Mouse (Mus musculus): ENCODE measurements around the gene Wdr90.
A peak's percentile ranks its signal among the peaks of the same experiment; 100 is the strongest.
"Not testable (repeated sequence)": the region's sequence is repeated elsewhere in the genome, so short reads cannot be mapped to it uniquely, and the experiment has no call there.

Gene Wdr90

DNA sequence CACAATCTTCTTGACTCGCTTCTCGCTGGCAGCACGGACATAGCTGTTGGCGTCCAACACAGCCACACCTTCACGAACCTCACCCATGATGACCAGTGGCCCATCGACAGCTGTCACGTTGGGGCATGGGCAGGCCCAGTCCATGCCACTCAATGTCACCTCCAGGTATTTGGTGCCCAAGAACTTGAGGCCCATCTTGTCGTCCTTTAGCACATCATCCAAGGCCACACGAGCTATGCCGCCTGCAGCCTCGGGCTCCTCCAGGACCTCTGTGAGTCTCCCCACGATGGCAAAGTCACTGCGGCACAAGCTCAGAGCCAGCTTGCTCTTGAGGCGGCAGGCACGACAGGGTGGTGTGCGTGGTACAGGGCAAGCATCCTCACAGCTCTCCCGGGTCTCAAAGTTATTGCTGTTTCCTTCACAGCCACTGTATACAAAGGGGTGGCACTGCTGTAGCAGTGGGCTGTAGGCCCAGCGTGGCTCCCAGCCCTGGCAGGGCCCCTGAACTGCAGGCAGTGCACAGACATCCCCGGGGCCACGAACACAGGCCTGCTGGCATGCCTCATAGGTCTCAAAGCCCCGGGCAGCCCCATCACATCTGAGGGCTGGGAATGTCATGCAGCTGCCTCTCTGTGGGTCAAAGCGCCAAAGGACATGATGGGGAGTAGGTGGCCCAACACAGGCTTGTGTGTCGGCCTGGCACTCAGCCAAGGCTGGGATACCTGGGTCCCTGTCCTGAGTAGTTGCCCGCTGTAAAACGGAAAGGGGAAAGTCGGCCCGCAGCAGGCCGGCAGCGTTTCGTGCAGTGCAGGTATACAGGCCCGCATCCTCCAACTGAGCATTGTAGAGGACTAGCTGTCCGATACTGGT is 16.7 kb upstream of the Wdr90 start:
- no peak for DNase-seq (ENCODE audit: low read depth)

DNA sequence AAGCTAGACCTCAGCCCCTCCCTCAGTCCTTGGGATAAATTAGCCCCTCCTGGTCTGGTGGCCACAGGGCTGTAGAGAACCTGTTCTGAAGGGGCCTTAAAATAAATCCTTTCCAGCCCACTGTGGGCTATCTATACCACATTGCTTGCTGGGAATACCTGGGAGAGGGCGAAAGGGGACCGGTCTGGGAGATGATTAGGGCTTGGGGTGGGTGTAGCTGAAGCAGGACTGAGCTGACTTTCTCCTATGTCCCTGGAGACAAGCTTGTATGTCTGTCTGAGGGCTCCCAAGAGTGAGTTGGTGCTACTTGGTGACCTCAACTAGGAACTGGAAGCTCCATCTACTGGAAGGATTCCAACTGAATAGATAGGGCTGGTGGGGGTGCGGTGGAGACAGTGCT is 15.7 kb upstream of the Wdr90 start:
- no peak for DNase-seq (ENCODE audit: low read depth)

DNA sequence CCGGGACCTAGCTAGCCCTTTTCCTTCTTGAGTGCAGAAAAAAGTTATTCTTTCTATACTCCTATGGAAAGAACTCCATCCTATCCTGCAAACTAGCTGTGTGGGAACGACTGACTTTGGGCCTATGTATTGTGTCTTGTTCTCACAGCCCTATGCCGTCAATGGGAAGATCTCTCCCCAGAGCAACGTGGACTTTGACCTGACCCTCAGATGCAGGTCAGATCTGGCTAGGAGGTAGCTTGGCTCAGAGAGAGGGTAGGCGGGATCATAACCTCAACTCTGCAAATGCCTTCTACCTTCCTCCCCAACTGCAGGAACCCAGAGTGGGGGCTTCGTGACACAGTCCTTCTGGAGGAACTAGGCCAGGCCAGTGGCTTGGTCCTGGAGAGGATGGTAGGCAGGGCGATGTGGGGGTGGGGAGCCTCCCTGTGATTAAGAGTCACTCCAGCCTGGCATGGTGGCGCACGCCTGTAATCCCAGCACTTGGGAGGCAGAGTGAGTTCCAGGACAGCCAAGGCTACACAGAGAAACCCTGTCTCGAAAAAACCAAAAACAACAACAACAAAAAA is 15.1 kb upstream of the Wdr90 start:
- DNase-seq (ENCODE audit: low read depth), result no peak

DNA sequence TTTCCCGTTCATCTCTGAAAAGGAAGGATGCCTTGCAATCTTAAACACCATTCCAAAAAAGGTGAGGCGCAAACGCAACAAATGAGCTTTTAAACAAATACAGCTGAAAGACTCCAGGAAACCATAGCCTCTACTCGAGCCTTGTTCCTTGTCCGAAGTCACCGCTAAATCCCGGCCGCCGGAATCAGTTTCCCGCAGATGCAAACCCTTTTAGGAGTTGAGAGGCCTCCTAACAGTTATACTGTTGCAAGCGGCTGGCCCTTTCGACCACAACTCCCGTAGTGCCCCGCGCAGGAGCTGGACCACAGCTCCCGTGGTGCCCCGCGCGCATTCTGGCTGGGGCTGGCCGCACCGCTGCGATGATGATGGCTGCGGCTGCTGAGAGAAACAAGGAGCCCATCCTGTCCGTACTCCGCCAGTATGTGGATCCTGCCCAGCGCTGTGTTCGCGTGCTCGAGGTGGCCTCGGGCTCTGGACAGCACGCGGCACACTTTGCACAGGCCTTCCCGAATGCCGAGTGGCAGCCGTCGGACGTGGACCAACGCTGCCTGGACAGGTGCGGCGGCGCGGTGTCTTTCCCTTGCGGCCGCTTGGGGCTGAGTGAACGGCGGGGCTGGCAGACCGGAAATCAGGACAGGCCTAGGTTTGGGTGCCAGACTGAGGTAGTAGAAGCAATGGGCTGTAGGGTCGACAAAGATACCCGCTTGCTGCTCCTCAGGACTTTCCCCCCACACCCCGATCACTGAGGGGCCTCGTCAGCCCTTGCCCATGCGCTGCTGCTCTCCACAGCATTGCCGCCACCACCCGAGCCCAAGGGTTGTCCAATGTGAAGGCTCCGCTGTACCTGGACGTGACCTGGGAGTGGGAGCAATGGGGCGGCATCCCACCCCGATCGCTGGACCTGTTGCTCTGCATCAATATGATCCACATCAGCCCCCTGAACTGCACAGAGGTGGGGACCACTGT is 14.2 kb upstream of the Wdr90 start:
- DNase-seq (ENCODE audit: low read depth), result peak; percentile 71

DNA sequence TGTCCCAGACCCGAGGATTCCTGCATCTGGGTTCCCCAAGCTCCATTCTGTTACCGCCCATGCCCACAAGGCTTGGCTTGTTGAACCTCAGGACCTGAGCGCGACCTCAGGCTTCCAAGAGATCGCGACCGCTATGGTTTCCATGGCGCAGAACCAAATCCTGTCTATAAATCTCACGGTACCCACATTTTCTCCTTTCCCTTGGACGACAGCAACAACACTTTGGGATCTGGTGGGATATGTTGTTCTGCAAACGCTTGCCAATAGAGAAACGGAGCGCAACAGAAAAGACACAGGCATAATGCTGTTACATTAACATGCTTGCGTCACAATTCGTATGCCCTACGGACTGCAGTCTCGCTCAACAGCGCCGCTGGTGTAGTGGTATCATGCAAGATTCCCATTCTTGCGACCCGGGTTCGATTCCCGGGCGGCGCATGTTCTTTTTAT is 13.4 kb upstream of the Wdr90 start, which contains the start of gene Mettl26:
Gene Mettl26, plus strand, starts transcription at position 354 of the 450 bp plus-strand sequence.
- DNase-seq (ENCODE audit: low read depth), result peak; percentile 88

DNA sequence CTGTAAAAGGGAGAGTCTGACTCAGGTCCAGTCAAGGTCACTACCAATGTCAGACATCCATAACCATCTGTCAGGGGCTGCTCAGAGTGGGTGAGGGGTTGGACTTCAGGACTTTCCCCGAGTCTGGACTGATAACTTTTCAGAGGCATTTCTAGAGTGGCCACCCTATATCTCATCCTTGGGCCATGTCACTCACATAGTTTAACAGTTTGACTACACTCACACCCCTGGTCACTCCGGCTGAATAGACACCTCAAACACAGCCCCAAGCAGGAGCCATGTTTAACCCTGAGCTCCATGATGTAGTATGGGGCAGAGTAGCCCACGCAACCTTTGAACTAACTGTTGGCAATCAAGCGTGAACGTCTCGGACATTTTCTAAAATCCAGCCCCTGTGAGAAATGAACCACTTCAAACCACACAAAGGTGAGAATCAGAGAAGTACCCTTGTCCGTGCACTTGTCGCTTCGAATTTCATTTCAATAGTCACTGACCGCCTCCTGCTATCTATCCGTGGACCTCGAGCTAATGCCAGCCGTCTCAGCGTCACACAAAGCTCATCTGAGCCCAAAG is 12.9 kb upstream of the Wdr90 start:
- DNase-seq (ENCODE audit: low read depth), result no peak

DNA sequence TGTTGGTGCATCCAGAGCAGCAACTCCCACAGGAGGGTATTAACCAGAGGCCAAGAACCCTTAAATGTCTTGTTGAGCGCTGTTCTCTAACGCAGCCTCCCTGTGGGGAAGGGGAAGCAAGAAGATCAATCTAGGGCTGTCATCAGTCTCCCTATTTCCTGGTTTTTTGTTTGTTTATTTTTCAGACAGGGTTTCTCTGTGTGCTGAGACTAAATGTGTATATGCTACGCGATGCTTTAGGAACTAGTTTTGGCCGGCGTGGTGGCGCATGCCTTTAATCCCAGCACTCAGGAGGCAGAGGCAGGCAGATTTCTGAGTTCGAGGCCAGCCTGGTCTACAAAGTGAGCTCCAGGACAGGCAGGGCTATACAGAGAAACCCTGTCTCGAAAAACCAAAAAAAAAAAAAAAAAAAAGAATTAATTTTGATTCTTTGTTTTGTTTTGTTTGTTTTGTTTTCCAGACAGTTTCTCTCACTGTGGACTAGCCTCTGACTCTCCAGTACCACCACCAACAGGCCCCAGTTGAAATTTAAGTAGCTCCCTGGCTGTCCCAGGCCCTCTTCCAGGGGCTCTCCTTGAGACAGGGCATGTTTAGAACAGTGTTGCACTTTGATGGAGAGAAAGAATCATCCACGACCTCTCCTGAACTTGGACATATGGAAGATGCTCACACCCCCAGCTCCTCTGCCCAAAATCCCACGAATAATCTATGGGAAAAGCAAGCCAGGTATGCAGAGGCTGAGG is 12.3 kb upstream of the Wdr90 start:
- DNase-seq (ENCODE audit: low read depth), result no peak

DNA sequence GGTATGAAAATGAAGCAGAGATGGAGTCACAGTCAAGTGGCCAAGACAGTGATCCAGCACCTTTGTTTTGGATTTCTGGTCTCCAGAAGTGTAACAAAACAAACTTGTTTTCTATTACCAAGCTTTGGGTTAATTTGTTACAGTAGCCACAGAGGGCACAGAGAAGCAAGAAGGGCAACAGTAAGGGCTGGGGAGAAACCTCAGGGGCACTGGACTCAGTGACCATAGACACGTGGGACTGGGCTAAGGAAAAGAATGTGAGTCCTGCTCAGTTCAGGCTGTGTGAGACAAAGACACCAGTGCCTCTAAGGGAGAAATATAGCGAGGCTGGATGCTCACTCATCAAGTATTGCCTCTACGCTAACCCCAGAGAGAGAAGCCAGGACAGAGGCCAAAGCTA is 11.4 kb upstream of the Wdr90 start:
- DNase-seq (ENCODE audit: low read depth), result no peak

DNA sequence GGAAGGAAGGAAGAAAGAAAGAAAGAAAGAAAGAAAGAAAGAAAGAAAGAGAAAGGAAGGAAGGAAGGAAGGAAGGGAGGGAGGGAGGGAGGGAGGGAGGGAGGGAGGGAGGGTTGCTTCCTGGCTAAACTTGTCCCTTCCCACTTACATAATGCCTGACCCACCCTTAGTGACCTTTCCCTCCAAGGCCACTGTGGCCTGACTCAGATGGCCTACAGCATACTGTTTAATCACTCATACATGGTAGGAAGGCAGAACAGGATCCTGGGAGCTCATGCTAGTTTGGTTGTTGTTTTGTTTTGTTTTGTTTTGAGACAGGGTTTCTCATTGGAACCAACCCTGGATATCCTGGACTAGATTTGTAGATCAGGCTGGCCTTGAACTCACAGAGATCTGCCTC is 10.3 kb upstream of the Wdr90 start:
- not testable (repeated sequence) for DNase-seq (ENCODE audit: low read depth)

DNA sequence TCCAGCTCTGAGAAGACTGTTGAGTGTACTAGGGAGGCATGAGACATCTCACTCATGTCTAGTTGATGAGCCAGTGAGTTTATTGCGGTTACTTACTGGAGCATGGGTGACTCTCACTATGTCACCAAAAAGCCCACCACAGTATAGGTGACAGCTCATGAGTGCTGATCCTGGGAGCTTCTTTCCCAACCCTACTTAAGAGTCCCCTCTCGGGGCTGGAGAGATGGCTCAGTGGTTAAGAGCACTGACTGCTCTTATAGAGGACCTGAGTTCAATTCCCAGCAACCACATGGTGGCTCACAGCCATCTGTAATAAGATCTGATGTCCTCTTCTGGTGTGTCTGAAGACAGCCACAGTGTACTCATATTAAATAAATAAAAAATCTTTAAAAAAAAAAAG is 8.7 kb upstream of the Wdr90 start:
- DNase-seq (ENCODE audit: low read depth), result no peak

DNA sequence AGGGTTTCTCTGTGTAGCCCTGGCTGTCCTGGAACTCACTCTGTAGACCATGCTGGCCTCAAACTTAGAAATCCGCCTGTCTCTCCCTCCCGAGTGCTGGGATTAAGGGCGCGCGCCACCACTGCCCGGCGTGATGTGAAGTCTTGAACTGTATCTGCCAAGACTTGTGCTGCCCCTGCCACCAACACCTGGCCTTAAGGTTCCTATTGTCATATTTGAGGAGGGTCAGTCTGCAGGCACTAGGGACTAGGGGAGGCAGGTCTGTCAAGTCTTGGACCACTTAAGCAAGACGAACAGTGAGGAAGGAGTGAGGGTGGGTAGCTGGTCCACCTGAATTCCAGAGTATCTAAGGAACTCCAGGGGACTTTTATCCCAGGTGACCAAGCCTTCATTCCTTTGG is 8.2 kb upstream of the Wdr90 start:
- DNase-seq (ENCODE audit: low read depth), result no peak

DNA sequence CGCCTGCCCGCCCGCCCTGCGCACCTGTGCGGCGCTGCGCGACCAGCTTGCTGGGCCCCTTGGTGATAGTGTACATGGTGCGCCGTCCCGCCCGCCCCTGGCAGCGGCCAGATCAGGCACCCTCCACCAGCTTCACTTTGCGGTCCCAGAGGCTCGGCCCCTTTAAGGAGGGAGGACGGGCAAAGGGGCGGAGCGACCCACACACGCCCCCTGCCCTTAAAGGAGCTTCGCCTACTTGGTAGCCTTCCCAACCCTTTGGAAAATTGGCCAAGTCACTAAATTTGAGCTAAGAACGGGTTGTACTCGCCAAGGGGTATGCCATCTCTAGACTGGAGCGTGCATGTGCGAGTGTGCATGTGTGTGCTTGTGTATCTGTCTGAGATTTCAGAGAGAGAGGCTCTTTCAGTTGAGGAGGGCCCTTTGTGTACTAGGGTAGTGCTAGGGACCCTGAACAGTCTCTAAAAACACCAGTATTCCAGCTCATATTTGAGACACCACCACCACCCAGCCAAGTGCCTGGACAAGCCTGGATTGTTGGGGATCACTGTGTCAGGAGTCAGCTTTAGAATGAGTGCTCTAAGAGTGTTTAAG is 7.4 kb upstream of the Wdr90 start, which contains the start of gene Mcrip2:
Gene Mcrip2, minus strand, starts transcription at position 164 of the 591 bp plus-strand sequence.
- DNase-seq (ENCODE audit: low read depth), result peak; percentile 64

DNA sequence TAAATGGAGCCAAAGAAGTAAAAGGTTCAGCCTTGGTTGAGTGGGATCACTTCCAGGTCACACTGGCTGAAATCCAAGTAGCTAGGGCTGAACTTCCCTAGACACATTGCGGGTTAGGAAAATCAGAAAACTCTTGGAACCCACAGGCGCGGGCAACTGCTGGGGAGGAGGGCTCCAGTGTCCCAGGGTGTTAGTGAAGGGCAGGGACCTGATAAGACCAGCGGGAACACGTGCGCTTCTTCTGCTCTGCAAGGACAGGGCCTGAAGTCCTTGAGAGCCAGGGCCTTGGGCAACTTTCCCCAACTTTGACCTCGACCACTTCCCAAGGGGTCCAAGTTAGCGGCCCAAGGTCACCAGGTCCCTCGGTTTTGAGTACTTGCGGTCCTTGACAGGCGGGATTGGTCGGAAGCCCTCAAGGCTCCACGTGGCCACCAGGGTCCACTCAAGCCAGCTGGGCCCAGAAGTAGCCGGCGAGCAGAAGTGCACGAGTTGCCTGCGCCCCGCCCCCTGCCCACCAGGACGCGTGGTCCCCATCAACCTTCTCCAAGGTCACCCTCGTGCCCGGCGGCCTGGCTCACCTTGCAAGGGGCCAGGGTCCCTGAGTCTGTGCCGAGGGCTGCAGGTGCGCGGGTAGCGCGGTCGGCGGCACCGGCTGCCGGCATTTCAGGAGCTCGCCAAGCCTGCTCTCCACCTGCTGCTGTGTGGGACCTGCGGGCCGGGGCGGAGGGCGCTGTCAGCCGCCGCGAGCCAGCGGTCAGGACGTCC is 6.7 kb upstream of the Wdr90 start:
- DNase-seq (ENCODE audit: low read depth), result no peak

DNA sequence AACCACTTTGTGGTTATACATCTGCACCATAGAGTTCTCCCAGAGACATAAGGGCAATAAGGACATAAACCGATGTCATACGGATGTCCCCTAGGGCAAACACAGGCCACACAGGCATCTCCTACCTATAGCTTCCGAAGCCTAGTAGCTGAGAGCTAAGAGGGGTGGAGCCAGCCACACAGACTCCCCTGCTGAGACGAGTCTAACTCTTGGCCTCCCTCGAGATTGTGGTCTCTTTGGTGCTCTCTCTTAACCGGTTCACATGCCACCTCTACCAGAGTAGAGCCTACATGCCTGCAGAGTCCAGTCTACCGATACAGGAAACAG is 6.2 kb upstream of the Wdr90 start:
- DNase-seq (ENCODE audit: low read depth), result no peak

DNA sequence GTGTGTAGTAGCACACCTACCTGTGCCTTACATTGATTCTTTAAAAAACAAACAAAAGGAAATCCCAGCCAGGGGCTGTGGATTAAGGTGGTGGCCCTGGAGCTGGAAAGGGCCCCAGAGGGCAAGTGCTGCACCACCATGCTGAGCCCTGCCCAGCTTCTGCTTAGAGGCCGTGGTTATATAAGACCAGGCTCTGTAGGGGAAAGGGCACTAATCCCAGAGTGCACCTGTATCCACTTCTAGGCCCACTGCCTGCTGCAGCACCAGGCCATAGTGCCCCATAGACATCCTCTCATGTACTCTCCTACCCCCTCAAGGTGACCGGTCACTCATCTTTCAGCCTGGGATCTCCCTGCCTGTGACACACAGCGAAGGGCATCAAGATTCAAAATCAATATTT is 4.9 kb upstream of the Wdr90 start:
- no peak for DNase-seq (ENCODE audit: low read depth)

DNA sequence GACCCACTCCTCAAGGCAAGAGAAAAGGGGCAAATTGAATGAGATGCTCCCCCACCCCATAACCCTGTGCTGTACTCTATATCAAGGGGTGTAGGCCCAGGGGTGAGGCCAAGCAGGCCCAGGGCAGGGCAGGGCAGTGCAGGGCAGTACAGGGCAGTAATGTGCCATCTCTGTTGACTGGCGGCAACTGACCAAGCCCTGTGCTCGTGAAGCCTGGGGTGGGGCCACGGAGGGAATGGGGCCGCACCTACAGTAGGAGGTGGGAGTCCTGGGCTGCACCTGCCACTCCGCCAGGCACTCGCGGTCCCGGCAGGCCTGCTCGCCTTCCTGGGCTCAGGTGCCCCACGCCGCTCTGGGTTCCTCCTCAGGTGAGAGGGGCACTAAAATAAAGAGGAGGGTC is 4.0 kb upstream of the Wdr90 start:
- DNase-seq (ENCODE audit: low read depth), result no peak

DNA sequence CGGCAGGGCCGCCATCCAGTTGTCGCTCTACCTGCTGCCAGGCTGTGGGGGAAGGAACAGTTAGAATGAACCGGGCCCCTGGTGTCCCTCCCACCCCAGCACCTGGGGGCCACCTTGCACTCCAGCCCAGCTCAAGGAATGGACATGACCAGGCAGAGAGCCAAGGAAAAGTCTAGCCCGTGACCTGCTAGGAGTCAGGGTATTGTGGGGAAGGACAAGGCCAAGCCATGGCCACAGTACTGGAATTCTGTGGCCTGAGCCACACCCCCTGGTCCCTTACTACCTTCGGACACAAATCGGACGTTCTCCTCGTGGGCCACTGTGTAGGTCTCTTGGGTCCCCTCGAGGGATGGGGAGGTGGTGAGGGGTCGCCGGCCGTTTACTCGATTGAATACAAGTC is 3.0 kb upstream of the Wdr90 start:
- no peak for DNase-seq (ENCODE audit: low read depth)

DNA sequence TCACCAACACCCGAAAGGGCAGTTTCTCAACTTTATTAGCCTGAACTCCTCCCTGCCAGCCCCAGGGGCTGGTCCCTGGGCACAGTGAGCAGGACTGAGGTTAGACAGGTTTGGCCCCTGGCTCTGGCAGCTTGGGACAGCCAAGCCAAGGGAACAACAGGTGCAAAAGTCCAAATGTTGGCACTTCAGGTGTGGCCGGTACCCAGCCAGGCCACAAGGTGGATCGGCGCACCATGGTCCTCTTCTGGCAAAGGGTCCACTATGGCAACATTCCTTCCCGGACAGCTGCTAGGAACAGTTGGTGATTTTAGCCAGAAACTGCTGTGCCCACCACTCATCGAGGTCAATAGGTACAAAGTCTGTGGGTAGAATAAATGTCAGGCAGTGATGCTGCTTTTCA is 2.4 kb upstream of the Wdr90 start:
- DNase-seq (ENCODE audit: low read depth), result no peak

DNA sequence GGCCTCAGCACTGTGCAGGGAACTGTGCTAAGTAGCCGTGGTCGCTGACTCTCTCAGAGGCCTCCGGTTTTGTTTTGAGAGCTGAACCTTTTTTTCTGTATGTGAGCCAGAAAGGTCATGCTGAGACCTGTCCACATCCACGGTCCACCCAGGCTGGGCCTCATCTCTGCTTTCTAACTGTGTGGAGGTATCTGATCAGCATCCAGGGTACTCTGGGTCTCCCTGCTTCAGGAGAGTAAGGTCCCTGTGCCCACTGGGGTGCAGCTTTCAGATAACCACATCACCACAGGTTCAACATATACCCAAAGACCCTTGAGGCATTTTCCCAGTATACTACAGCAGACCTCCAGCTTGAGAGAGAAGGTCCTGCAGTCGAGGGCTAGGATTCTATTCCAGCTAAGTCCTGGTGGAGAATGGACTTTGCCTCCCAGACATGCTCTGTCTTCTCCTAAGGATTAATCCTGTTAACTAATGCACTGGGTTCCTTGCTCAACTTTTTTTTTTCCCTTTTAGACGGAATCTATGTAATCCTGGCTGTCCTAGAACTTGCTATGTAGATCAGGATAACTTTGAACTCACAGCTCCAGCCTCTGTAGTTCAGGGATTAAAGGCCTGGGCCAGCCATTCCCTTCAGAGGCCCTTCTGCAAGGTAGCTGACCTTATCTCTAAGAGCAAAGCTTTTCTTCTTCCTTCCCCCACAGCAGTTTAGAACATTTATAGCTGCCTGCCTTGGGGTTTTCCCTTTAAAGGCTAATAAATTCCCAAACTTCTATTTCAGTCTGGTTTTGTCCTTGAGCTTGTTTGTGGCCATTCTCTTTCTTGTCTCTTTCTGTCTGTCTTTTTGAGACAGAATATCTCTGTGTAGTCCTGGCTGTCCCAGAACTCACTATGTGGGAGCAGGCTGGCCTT is 657 bp upstream of the Wdr90 start:
- no peak for DNase-seq (ENCODE audit: low read depth)

Measured in c-Kit-positive CD71-negative TER-119-negative erythroid progenitor cells, embryonic 14.5 days (primary cell).